Mouse (Mus musculus) urinary bladder, postnatal 36 days (tissue): Measurements from ENCODE around the gene Plxdc1.

ENCODE experiments used
- DNase-seq, 2 experiments: peaks; one replicate each; pipeline ENCODE4 v3.0.0; 2022; ENCODE audit warnings: low spot score in 2 of 2, mixed read lengths in 1 of 2

The Plxdc1 gene

GRCm38 (mm10) chr11:97985727-97986677 lies at the start of gene Plxdc1:
Plxdc1 (minus strand) TSS chr11:97986444.
- peak; percentile 35 to 37 for DNase-seq

GRCm38 (mm10) chr11:98035977-98036377 lies 49.7 kb upstream of the Plxdc1 start:
- peak in 1 of 2 experiments; percentile 27 for DNase-seq

- DNase-seq, result no peak
Measured at GRCm38 (mm10) chr11:98034840-98035239, 48.6 kb upstream of the Plxdc1 start.

- no peak for DNase-seq
Measured at GRCm38 (mm10) chr11:98034061-98034460, 47.8 kb upstream of the Plxdc1 start.

GRCm38 (mm10) chr11:98031443-98031770 lies 45.2 kb upstream of the Plxdc1 start:
- DNase-seq, result peak; percentile 57 to 72

- DNase-seq, result no peak
Measured at GRCm38 (mm10) chr11:98030701-98031442, 44.6 kb upstream of the Plxdc1 start.

GRCm38 (mm10) chr11:98027785-98028184 lies 41.5 kb upstream of the Plxdc1 start:
- DNase-seq, result no peak

- DNase-seq, result no peak
Measured at GRCm38 (mm10) chr11:98027297-98027688, 41.0 kb upstream of the Plxdc1 start.

- DNase-seq, result peak; percentile 87 to 93
Measured at GRCm38 (mm10) chr11:98026570-98027296, 40.5 kb upstream of the Plxdc1 start, which contains the start of gene Rpl19. Rpl19 (plus strand) TSS chr11:98026710.

- no peak for DNase-seq
Measured at GRCm38 (mm10) chr11:98026248-98026569, 40.0 kb upstream of the Plxdc1 start.

- no peak for DNase-seq
Measured at GRCm38 (mm10) chr11:98024516-98024915, 38.3 kb upstream of the Plxdc1 start.

- peak; percentile 44 to 58 for DNase-seq
Measured at GRCm38 (mm10) chr11:98022555-98023371, 36.5 kb upstream of the Plxdc1 start, which contains the start of gene Cacnb1. Cacnb1 (minus strand) TSS chr11:98023034.

GRCm38 (mm10) chr11:98022253-98022554 lies 36.0 kb upstream of the Plxdc1 start:
- DNase-seq, result no peak

GRCm38 (mm10) chr11:98021565-98022252 lies 35.5 kb upstream of the Plxdc1 start:
- no peak for DNase-seq

- DNase-seq, result no peak
Measured at GRCm38 (mm10) chr11:98021118-98021517, 34.9 kb upstream of the Plxdc1 start.

GRCm38 (mm10) chr11:98020710-98021109 lies 34.5 kb upstream of the Plxdc1 start:
- DNase-seq, result no peak

GRCm38 (mm10) chr11:98019883-98020610 lies 33.8 kb upstream of the Plxdc1 start:
- DNase-seq, result no peak

- no peak for DNase-seq
Measured at GRCm38 (mm10) chr11:98018858-98019641, 32.8 kb upstream of the Plxdc1 start.

GRCm38 (mm10) chr11:98018222-98018621 lies 32.0 kb upstream of the Plxdc1 start:
- DNase-seq, result no peak
